Mouse (Mus musculus) stomach, embryonic 16.5 days (tissue): ENCODE results near the gene Gpr156. TPM values are rescaled to one million over a fixed set of nuclear protein-coding genes. Genes with fewer than 3 reads are reported as not detected.
"Not testable (repeated sequence)": the region's sequence is repeated elsewhere in the genome, so short reads cannot be mapped to it uniquely, and the experiment has no call there.

ENCODE experiments used
- ATAC-seq: fragments of 200-750 bp; cut with Nextera tagmentation; 2 replicates; pipeline ENCODE4 v1.8.0; 2017; ENCODE audit warnings: moderate number of reproducible peaks, moderate TSS enrichment; ENCODE audit not compliant: insufficient read depth, low FRiP score
- H3K27ac ChIP-seq: fragments of 300-500 bp; sonication (generic); 2 replicates; pipeline ENCODE4 v1.5.1; 2014; ENCODE audit warnings: low read length
- H3K27me3 ChIP-seq: fragments of 300-500 bp; sonication (generic); 2 replicates; pipeline ENCODE4 v1.6.1; 2014; ENCODE audit warnings: low read length, control low read depth, mixed read lengths; ENCODE audit not compliant: control insufficient read depth, insufficient read depth
- H3K36me3 ChIP-seq: fragments of 300-500 bp; sonication (generic); 2 replicates; pipeline ENCODE4 v1.6.1; 2014; ENCODE audit warnings: low read length; ENCODE audit not compliant: control insufficient read depth, insufficient read depth
- H3K4me1 ChIP-seq: fragments of 300-500 bp; sonication (generic); 2 replicates; pipeline ENCODE4 v1.6.1; 2014; ENCODE audit warnings: low read length, control low read depth, mixed read lengths; ENCODE audit not compliant: control insufficient read depth, insufficient read depth
- H3K4me2 ChIP-seq: fragments of 300-500 bp; sonication (generic); 2 replicates; pipeline ENCODE4 v1.6.1; 2014; ENCODE audit warnings: low read depth, low read length, mixed read lengths
- H3K4me3 ChIP-seq: fragments of 300-500 bp; sonication (generic); replicated peaks from 2 replicates; pipeline ENCODE4 v1.5.1; 2014; ENCODE audit warnings: mild to moderate bottlenecking, low read length
- H3K9ac ChIP-seq: fragments of 300-500 bp; sonication (generic); 2 replicates; pipeline ENCODE4 v1.6.1; 2014; ENCODE audit warnings: low read length
- H3K9me3 ChIP-seq: fragments of 300-500 bp; sonication (generic); replicated peaks from 2 replicates; pipeline ENCODE4 v1.6.1; 2016; ENCODE audit warnings: low read length, control low read depth; ENCODE audit not compliant: control insufficient read depth
- WGBS: fragments of 180-500 bp; shearing (Covaris S2); extraction: QIAGEN DNeasy Blood & Tissue Kit; methylation state at CpG from one replicate; pipeline ENCODE4 v1.1.7; 2014; 5-methylcytosine and 5-hydroxymethylcytosine counted together
- polyA plus RNA-seq: library from polyadenylated mRNA; unstranded; fragments of >200 nt; fragmentation: Nextera tagmentation; extraction: Ambion mirVana; gene quantifications from 2 replicates; pipeline ENCODE4 v1.2.1, GENCODE M21; 2015

Gpr156 gene
- polyA plus RNA-seq, 1 experiment from 2014 or later, result 0.05 TPM

- H3K36me3 ChIP-seq, result no peaks in the 10 kb centered on the region
- H3K9me3 ChIP-seq, result no peaks in the 10 kb centered on the region
- H3K4me3 ChIP-seq, result peak overlapping the region; percentile 2; the same call in 1 of the 2 replicates
- H3K9ac ChIP-seq, result 0 out of 2 replicates have a peak overlapping the region, but pooled peaks have one; percentile 13
- H3K4me1 ChIP-seq, result peaks cover 11% of the 10 kb centered on the region; the same call in 1 of the 2 replicates
- H3K27ac ChIP-seq, result no peak overlapping the region
- H3K4me2 ChIP-seq, result peak overlapping the region; percentile 23
- WGBS, result 14% methylated on average over 15 of the region's 15 CpGs
- H3K27me3 ChIP-seq, result no peaks in the 10 kb centered on the region
- no peak; the same call in 1 of the 2 replicates for ATAC-seq
Observed at GRCm38 (mm10) chr16:37963331-37964281, 47.3 kb downstream of the Gpr156 start.

- Histone ChIP-seq H3K4me2 (no peak overlapping the region), H3K9ac (no peak overlapping the region), H3K4me3 (no peak overlapping the region), H3K36me3 (no peaks in the 10 kb centered on the region), H3K4me1 (peaks cover 11% of the 10 kb centered on the region; the same call in 1 of the 2 replicates), H3K27ac (no peak overlapping the region), H3K9me3 (no peaks in the 10 kb centered on the region), H3K27me3 (no peaks in the 10 kb centered on the region)
- ATAC-seq, result no peak
- WGBS, result 42% methylated on average over 4 of the region's 4 CpGs
Observed at GRCm38 (mm10) chr16:37964380-37965070, 48.2 kb downstream of the Gpr156 start.

- Histone ChIP-seq H3K4me3 (no peak overlapping the region), H3K9ac (no peak overlapping the region), H3K9me3 (no peaks in the 10 kb centered on the region), H3K4me2 (no peak overlapping the region), H3K27me3 (no peaks in the 10 kb centered on the region), H3K36me3 (no peaks in the 10 kb centered on the region), H3K4me1 (peaks cover 11% of the 10 kb centered on the region; the same call in 1 of the 2 replicates), H3K27ac (no peak overlapping the region)
- WGBS, result 78% methylated on average over 7 of the region's 7 CpGs
- ATAC-seq, result no peak
Observed at GRCm38 (mm10) chr16:37966871-37967270, 50.6 kb downstream of the Gpr156 start.

GRCm38 (mm10) chr16:37967415-37967814, 51.1 kb downstream of the Gpr156 start:
- no peak overlapping the region for H3K27ac ChIP-seq
- no peak for ATAC-seq
- no peaks in the 10 kb centered on the region for H3K36me3 ChIP-seq
- H3K4me3 ChIP-seq, result no peak overlapping the region
- H3K27me3 ChIP-seq, result no peaks in the 10 kb centered on the region
- no peak overlapping the region for H3K4me2 ChIP-seq
- H3K9me3 ChIP-seq, result no peaks in the 10 kb centered on the region
- peaks cover 11% of the 10 kb centered on the region; the same call in 1 of the 2 replicates for H3K4me1 ChIP-seq
- H3K9ac ChIP-seq, result no peak overlapping the region
- 69% methylated on average over 2 of the region's 2 CpGs for WGBS

GRCm38 (mm10) chr16:37971522-37971921, 55.2 kb downstream of the Gpr156 start:
- no peak for ATAC-seq
- Histone ChIP-seq H3K4me2 (no peak overlapping the region), H3K4me1 (peaks cover 10% of the 10 kb centered on the region; the same call in 1 of the 2 replicates), H3K9me3 (no peaks in the 10 kb centered on the region), H3K27ac (no peak overlapping the region), H3K27me3 (no peaks in the 10 kb centered on the region), H3K9ac (no peak overlapping the region), H3K4me3 (no peak overlapping the region), H3K36me3 (no peaks in the 10 kb centered on the region)
- 60% methylated on average over 5 of the region's 5 CpGs for WGBS

GRCm38 (mm10) chr16:37972357-37972756, 56.1 kb downstream of the Gpr156 start:
- Histone ChIP-seq H3K9ac (no peak overlapping the region), H3K4me3 (no peak overlapping the region), H3K27ac (no peak overlapping the region), H3K9me3 (no peaks in the 10 kb centered on the region), H3K36me3 (no peaks in the 10 kb centered on the region), H3K27me3 (no peaks in the 10 kb centered on the region), H3K4me2 (no peak overlapping the region), H3K4me1 (peaks cover 10% of the 10 kb centered on the region; the same call in 1 of the 2 replicates)
- no peak for ATAC-seq
- 53% methylated on average over 8 of the region's 8 CpGs for WGBS

GRCm38 (mm10) chr16:37973239-37973638, 56.9 kb downstream of the Gpr156 start:
- H3K9me3 ChIP-seq, H3K9ac ChIP-seq, H3K4me1 ChIP-seq, H3K27me3 ChIP-seq, ATAC-seq, H3K27ac ChIP-seq, H3K4me2 ChIP-seq, H3K36me3 ChIP-seq, H3K4me3 ChIP-seq: not testable (repeated sequence)
- 91% methylated on average over 9 of the region's 9 CpGs for WGBS

GRCm38 (mm10) chr16:37973855-37974519, 57.7 kb downstream of the Gpr156 start:
- H3K4me2 ChIP-seq, result no peak overlapping the region
- WGBS, result 29% methylated on average over 11 of the region's 11 CpGs
- no peaks in the 10 kb centered on the region for H3K9me3 ChIP-seq
- H3K4me1 ChIP-seq, result peaks cover 10% of the 10 kb centered on the region; the same call in 1 of the 2 replicates
- peak; percentile 39; the same call in 1 of the 2 replicates for ATAC-seq
- H3K27me3 ChIP-seq, result no peaks in the 10 kb centered on the region
- no peaks in the 10 kb centered on the region for H3K36me3 ChIP-seq
- 0 out of 2 replicates have a peak overlapping the region, but pooled peaks have one; percentile 13 for H3K27ac ChIP-seq
- no peak overlapping the region for H3K4me3 ChIP-seq
- H3K9ac ChIP-seq, result no peak overlapping the region
